Mouse (Mus musculus) spleen, postnatal 10 days (tissue): ENCODE data around the gene Glce.

ENCODE experiments used
- DNase-seq, 2 experiments: peaks; one replicate each; pipeline ENCODE4 v3.0.0; 2021 to 2022; ENCODE audit warnings: low spot score in 2 of 2

Gene Glce

GRCm38 (mm10) chr9:62123496-62123895 is 1.0 kb upstream of the Glce start:
- no peak for DNase-seq

GRCm38 (mm10) chr9:62121551-62122447 is 656 bp downstream of the Glce start:
- peak; percentile 41 to 60 for DNase-seq

- no peak for DNase-seq
These were observed 3.7 kb downstream of the Glce start for GRCm38 (mm10) chr9:62118754-62119153.

GRCm38 (mm10) chr9:62115826-62116225 is 6.6 kb downstream of the Glce start:
- DNase-seq = no peak

GRCm38 (mm10) chr9:62096603-62097002 is 25.9 kb downstream of the Glce start:
- DNase-seq = no peak

- no peak for DNase-seq
These were observed 30.9 kb downstream of the Glce start for GRCm38 (mm10) chr9:62091604-62092003.

- DNase-seq = no peak
These were observed 36.9 kb downstream of the Glce start for GRCm38 (mm10) chr9:62085548-62085947.

- no peak for DNase-seq
These were observed 37.6 kb downstream of the Glce start for GRCm38 (mm10) chr9:62084896-62085295.

- DNase-seq = no peak
These were observed 39.5 kb downstream of the Glce start for GRCm38 (mm10) chr9:62082986-62083385.

- DNase-seq = no peak
These were observed 40.9 kb downstream of the Glce start for GRCm38 (mm10) chr9:62081542-62081941.

- no peak for DNase-seq
These were observed 42.3 kb downstream of the Glce start for GRCm38 (mm10) chr9:62080028-62080760.

- DNase-seq = no peak
These were observed 60.2 kb downstream of the Glce start for GRCm38 (mm10) chr9:62062234-62062633.

- DNase-seq = no peak
These were observed 62.0 kb downstream of the Glce start for GRCm38 (mm10) chr9:62060431-62060830.

GRCm38 (mm10) chr9:62059941-62060340 is 62.5 kb downstream of the Glce start:
- no peak for DNase-seq

- no peak for DNase-seq
These were observed 64.5 kb downstream of the Glce start for GRCm38 (mm10) chr9:62057881-62058506.

- no peak for DNase-seq
These were observed 66.2 kb downstream of the Glce start for GRCm38 (mm10) chr9:62056206-62056605.

- DNase-seq = no peak
These were observed 71.7 kb downstream of the Glce start for GRCm38 (mm10) chr9:62050801-62051200.

- DNase-seq = no peak
These were observed 73.3 kb downstream of the Glce start for GRCm38 (mm10) chr9:62049166-62049565.

GRCm38 (mm10) chr9:62042167-62042566 is 80.3 kb downstream of the Glce start:
- DNase-seq = no peak

GRCm38 (mm10) chr9:62040008-62040608 is 82.3 kb downstream of the Glce start:
- peak; percentile 53 to 86 for DNase-seq

- no peak for DNase-seq
These were observed 86.6 kb downstream of the Glce start for GRCm38 (mm10) chr9:62035806-62036205.

GRCm38 (mm10) chr9:62032206-62032605 is 90.2 kb downstream of the Glce start:
- DNase-seq = no peak
